Mouse (Mus musculus): ENCODE measurements at regions not wholly inside any gene's neighbourhood (a gene's known extent, or its start where the extent isn't known, plus 50 kb on each side); places are given as distances from the start of the nearest gene placed in this dataset.

GRCm38 (mm10) chr2:174848981-174849681 lies 88.7 kb downstream of the Edn3 start:
- in situ Hi-C loops (cut with MboI, MseI): no loop called here

- in situ Hi-C loops (cut with MboI, MseI): loop anchor here (25.0 kb wide), 2 partner anchors 164 to 364 kb away; no protein-coding TSS in a partner anchor
Measured at GRCm38 (mm10) chr2:174850860-174851259, 90.4 kb downstream of the Edn3 start.

GRCm38 (mm10) chr2:174851525-174852330 lies 91.3 kb downstream of the Edn3 start:
- in situ Hi-C loops (cut with MboI, MseI): loop anchor here (25.0 kb wide), 2 partner anchors 164 to 364 kb away; no protein-coding TSS in a partner anchor

- in situ Hi-C loops (cut with MboI, MseI): loop anchor here (25.0 kb wide), 2 partner anchors 166 to 366 kb away; no protein-coding TSS in a partner anchor
Measured at GRCm38 (mm10) chr2:174853786-174854185, 93.4 kb downstream of the Edn3 start.

GRCm38 (mm10) chr2:174855548-174855947 lies 95.1 kb downstream of the Edn3 start:
- in situ Hi-C loops (cut with MboI, MseI): loop anchor here (5.0 to 25.0 kb wide), 3 partner anchors 168 to 548 kb away; no protein-coding TSS in a partner anchor

- in situ Hi-C loops (cut with MboI, MseI): loop anchor here (5.0 to 25.0 kb wide), 3 partner anchors 169 to 549 kb away; no protein-coding TSS in a partner anchor
Measured at GRCm38 (mm10) chr2:174856135-174856534, 95.7 kb downstream of the Edn3 start.

GRCm38 (mm10) chr2:174858011-174858834 lies 97.8 kb downstream of the Edn3 start:
- in situ Hi-C loops (cut with MboI, MseI): loop anchor here (5.0 to 25.0 kb wide), 3 partner anchors 171 to 551 kb away; no protein-coding TSS in a partner anchor

- in situ Hi-C loops (cut with MboI, MseI): loop anchor here (5.0 to 25.0 kb wide), 3 partner anchors 172 to 552 kb away; no protein-coding TSS in a partner anchor
Measured at GRCm38 (mm10) chr2:174858835-174859215, 98.4 kb downstream of the Edn3 start.

- in situ Hi-C loops (cut with MboI, MseI): loop anchor here (5.0 to 25.0 kb wide), 3 partner anchors 172 to 552 kb away; no protein-coding TSS in a partner anchor
Measured at GRCm38 (mm10) chr2:174859533-174859932, 99.1 kb downstream of the Edn3 start.

- in situ Hi-C loops (cut with MboI, MseI): loop anchor here (10.0 to 25.0 kb wide), 3 partner anchors 177 to 377 kb away; no protein-coding TSS in a partner anchor
Measured at GRCm38 (mm10) chr2:174864657-174865056, 104.2 kb downstream of the Edn3 start.

- in situ Hi-C loops (cut with MboI, MseI): loop anchor here (10.0 to 25.0 kb wide), 3 partner anchors 179 to 379 kb away; no protein-coding TSS in a partner anchor
Measured at GRCm38 (mm10) chr2:174866546-174866945, 106.1 kb downstream of the Edn3 start.

GRCm38 (mm10) chr2:174867397-174867796 lies 107.0 kb downstream of the Edn3 start:
- in situ Hi-C loops (cut with MboI, MseI): loop anchor here (10.0 to 25.0 kb wide), 3 partner anchors 180 to 380 kb away; no protein-coding TSS in a partner anchor

GRCm38 (mm10) chr2:174868186-174868585 lies 107.8 kb downstream of the Edn3 start:
- in situ Hi-C loops (cut with MboI, MseI): loop anchor here (10.0 to 25.0 kb wide), 3 partner anchors 181 to 381 kb away; no protein-coding TSS in a partner anchor

GRCm38 (mm10) chr2:174868743-174869369 lies 108.4 kb downstream of the Edn3 start:
- in situ Hi-C loops (cut with MboI, MseI): loop anchor here (10.0 to 25.0 kb wide), 3 partner anchors 182 to 382 kb away; no protein-coding TSS in a partner anchor

- in situ Hi-C loops (cut with MboI, MseI): loop anchor here (25.0 kb wide), 2 partner anchors 183 to 383 kb away; no protein-coding TSS in a partner anchor
Measured at GRCm38 (mm10) chr2:174870284-174870683, 109.9 kb downstream of the Edn3 start.

GRCm38 (mm10) chr2:174871225-174871624 lies 110.8 kb downstream of the Edn3 start:
- in situ Hi-C loops (cut with MboI, MseI): loop anchor here (25.0 kb wide), 2 partner anchors 184 to 384 kb away; no protein-coding TSS in a partner anchor

- in situ Hi-C loops (cut with MboI, MseI): loop anchor here (25.0 kb wide), 2 partner anchors 185 to 385 kb away; no protein-coding TSS in a partner anchor
Measured at GRCm38 (mm10) chr2:174871844-174872243, 111.4 kb downstream of the Edn3 start.

- in situ Hi-C loops (cut with MboI, MseI): loop anchor here (25.0 kb wide), 1 partner anchor 1265 kb away; no protein-coding TSS in a partner anchor
Measured at GRCm38 (mm10) chr2:174876886-174877285, 116.5 kb downstream of the Edn3 start.

GRCm38 (mm10) chr2:174878979-174879378 lies 118.6 kb downstream of the Edn3 start:
- in situ Hi-C loops (cut with MboI, MseI): loop anchor here (25.0 kb wide), 1 partner anchor 1267 kb away; no protein-coding TSS in a partner anchor

GRCm38 (mm10) chr2:174880659-174881058 lies 120.2 kb downstream of the Edn3 start:
- in situ Hi-C loops (cut with MboI, MseI): loop anchor here (25.0 kb wide), 1 partner anchor 1268 kb away; no protein-coding TSS in a partner anchor

All from T-helper 1 cell (primary cell).